Mouse (Mus musculus): Measurements from ENCODE around the gene Cyp3a25. TPM values are rescaled to one million over a fixed set of nuclear protein-coding genes. Genes with fewer than 3 reads are reported as not detected.
"Not testable (repeated sequence)": the region's sequence is repeated elsewhere in the genome, so short reads cannot be mapped to it uniquely, and the experiment has no call there.

The Cyp3a25 gene
- polyA plus RNA-seq (2012; ENCODE audit: insufficient read depth, insufficient read length, low replicate concordance, missing spikeins) = not detected in 2 replicates

DNA sequence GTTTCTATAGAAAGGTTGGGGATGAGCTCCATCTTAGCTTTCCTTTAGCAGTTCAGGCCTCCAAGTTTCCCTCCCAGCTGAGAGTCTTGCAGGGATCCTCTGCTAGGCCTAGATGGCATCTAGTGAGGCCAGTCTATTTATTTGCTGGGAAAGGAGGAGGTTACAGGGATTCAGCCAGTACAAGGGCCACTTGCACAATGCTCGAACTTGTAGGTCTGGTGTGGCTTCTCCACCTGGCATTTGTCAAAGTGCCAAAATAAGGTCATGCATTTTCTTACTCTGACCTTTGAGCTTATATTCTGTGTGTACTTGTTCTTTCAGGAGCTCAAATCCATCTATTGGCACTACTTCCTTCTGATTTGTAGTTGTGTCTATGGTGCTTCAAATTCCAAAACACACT, at the start of gene Cyp3a25:
Cyp3a25 (minus strand) TSS at position 110 of the 400 bp plus-strand sequence.
- H3K4me3 ChIP-seq (ENCODE audit: insufficient read depth, low read depth, low read length) = not testable (repeated sequence)

DNA sequence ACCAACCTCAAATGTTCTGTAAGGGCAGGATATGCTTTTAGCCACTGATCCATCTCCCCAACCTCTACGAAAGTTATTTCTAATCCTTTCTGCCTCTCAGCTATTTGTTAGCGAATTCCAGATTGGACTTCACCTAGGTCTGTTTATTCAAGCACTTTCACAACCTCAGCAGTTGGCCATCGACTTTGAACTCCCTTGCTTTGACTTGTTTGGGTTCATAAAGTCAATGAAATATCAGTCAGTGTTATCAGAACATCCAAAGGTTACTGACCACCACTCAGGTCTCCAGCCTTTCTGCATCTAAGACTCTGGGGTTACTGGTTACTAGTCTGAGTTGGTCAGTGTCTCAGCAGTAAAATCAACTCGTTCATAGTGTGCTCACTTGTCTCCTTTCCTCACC, 11.7 kb upstream of the Cyp3a25 start:
- Histone ChIP-seq H3K4me3 (ENCODE audit: insufficient read depth, low read depth, low read length) (no peak overlapping the region), H3K4me1 (ENCODE audit: control insufficient read depth, insufficient read depth, low read length) (no peaks in the 10 kb centered on the region), H3K27ac (ENCODE audit: insufficient read depth, low read depth, low read length) (no peak overlapping the region)
- 45% methylated on average over 4 of the region's 4 CpGs for WGBS
- TF ChIP-seq POLR2A (IDR thresholded peaks at IDR 0.05; ENCODE audit: insufficient read depth, low read depth, low read length) = no peak
- TF ChIP-seq CTCF (IDR thresholded peaks at IDR 0.05; ENCODE audit: insufficient read depth, low read depth, low read length) = no peak

More for the DNA sequence above, at the start of gene Cyp3a25:
- 51% methylated on average over 1 of the region's 1 CpGs for WGBS
- H3K27ac ChIP-seq (ENCODE audit: insufficient read depth, low read depth, low read length); H3K4me1 ChIP-seq (ENCODE audit: control insufficient read depth, insufficient read depth, low read length): not testable (repeated sequence)

DNA sequence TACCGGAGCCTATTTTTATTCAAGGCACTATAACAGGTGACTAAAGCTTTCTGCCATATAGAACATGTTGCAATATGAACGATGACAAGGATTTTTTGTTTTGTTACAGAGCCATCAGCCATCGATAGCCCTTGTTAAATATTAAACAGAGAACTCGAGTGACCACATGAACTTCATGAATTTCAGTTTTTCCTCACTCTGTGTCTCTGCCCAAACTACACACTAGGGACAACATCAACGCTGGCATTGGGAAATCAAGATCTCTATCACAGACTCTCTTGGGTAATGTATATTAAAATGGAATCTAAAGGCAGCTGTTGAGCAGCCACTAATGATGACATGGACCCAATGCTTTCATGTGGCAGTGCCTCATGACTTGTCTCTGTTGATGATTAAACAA, 8.9 kb upstream of the Cyp3a25 start:
- no peaks in the 10 kb centered on the region for H3K4me1 ChIP-seq (ENCODE audit: control insufficient read depth, insufficient read depth, low read length)
- 81% methylated on average over 5 of the region's 5 CpGs for WGBS
- no peak for TF ChIP-seq CTCF (IDR thresholded peaks at IDR 0.05; ENCODE audit: insufficient read depth, low read depth, low read length)
- no peak for TF ChIP-seq POLR2A (IDR thresholded peaks at IDR 0.05; ENCODE audit: insufficient read depth, low read depth, low read length)
- H3K27ac ChIP-seq (ENCODE audit: insufficient read depth, low read depth, low read length) = no peak overlapping the region
- H3K4me3 ChIP-seq (ENCODE audit: insufficient read depth, low read depth, low read length) = no peak overlapping the region

DNA sequence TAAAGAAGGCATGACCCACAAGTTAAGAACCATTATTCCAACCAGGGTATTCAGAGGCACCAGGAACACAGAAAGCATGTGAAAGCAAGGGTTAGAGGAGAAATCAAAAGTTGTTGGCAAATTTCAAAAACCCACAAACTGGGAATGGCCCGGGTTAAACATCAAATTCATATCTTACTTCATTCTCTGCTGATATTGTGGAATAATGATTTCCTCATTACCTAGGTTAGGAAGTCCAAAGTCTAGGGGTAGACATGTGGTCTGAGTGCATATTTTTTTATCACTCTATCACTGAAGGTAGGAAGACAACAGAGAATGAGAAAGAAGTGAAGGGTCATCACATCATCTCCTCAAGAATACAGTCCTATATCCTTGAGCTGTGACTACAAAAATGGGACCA, 1.8 kb upstream of the Cyp3a25 start:
- Histone ChIP-seq H3K27ac (ENCODE audit: insufficient read depth, low read depth, low read length) (no peak overlapping the region), H3K4me1 (ENCODE audit: control insufficient read depth, insufficient read depth, low read length) (no peaks in the 10 kb centered on the region), H3K4me3 (ENCODE audit: insufficient read depth, low read depth, low read length) (no peak overlapping the region)
- WGBS = 88% methylated on average over 1 of the region's 1 CpGs
- no peak for TF ChIP-seq POLR2A (IDR thresholded peaks at IDR 0.05; ENCODE audit: insufficient read depth, low read depth, low read length)
- TF ChIP-seq CTCF (IDR thresholded peaks at IDR 0.05; ENCODE audit: insufficient read depth, low read depth, low read length) = no peak

DNA sequence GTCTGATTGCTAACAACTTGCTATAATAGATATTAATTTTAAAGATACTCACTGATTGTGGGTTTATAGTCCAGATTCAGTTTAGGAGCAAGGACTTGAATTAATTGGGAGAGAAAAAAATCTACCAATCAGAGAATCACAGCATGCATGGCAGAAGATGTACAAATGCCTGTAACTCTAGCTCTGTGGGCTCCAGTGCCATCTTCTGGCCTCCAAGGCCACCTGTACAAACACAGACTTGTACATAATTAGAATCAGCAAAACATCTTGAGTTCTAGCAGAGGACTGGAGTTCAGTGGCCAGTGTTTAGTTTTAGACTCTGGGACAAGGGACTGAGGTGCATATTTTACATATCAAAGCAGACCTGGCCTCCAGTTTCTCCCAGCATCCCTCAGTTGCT, 42.3 kb downstream of the Cyp3a25 start:
- H3K4me3 ChIP-seq (ENCODE audit: insufficient read depth, low read depth, low read length) = no peak overlapping the region
- no peak overlapping the region for H3K27ac ChIP-seq (ENCODE audit: insufficient read depth, low read depth, low read length)
- no peak for TF ChIP-seq POLR2A (IDR thresholded peaks at IDR 0.05; ENCODE audit: insufficient read depth, low read depth, low read length)
- TF ChIP-seq CTCF (IDR thresholded peaks at IDR 0.05; ENCODE audit: insufficient read depth, low read depth, low read length) = no peak
- no peaks in the 10 kb centered on the region for H3K4me1 ChIP-seq (ENCODE audit: control insufficient read depth, insufficient read depth, low read length)

Other genes with a start within 250 kb of the Cyp3a25 start
- not detected in 2 replicates for gene Cyp3a44, start 203.7 kb downstream of the Cyp3a25 start, polyA plus RNA-seq (2012; ENCODE audit: insufficient read depth, insufficient read length, low replicate concordance, missing spikeins)
- gene Cyp3a11, start 129.7 kb downstream of the Cyp3a25 start, polyA plus RNA-seq (2012; ENCODE audit: insufficient read depth, insufficient read length, low replicate concordance, missing spikeins) = not detected in 2 replicates
- gene Cyp3a59, start 69.6 kb upstream of the Cyp3a25 start, polyA plus RNA-seq (2012; ENCODE audit: insufficient read depth, insufficient read length, low replicate concordance, missing spikeins) = not detected in 2 replicates
- not detected in 2 replicates for gene Gm5565, start 150.9 kb upstream of the Cyp3a25 start, polyA plus RNA-seq (2012; ENCODE audit: insufficient read depth, insufficient read length, low replicate concordance, missing spikeins)
- gene Gm6309, start 161.1 kb upstream of the Cyp3a25 start, polyA plus RNA-seq (2012; ENCODE audit: insufficient read depth, insufficient read length, low replicate concordance, missing spikeins) = not detected in 2 replicates
- not detected in 2 replicates for gene 1700001J03Rik, start 175.7 kb upstream of the Cyp3a25 start, polyA plus RNA-seq (2012; ENCODE audit: insufficient read depth, insufficient read length, low replicate concordance, missing spikeins)
- gene Rnf6, start 211.9 kb upstream of the Cyp3a25 start, polyA plus RNA-seq (2012; ENCODE audit: insufficient read depth, insufficient read length, low replicate concordance, missing spikeins) = not detected in 2 replicates
- gene Cdk8, start 221.6 kb upstream of the Cyp3a25 start, polyA plus RNA-seq (2012; ENCODE audit: insufficient read depth, insufficient read length, low replicate concordance, missing spikeins) = not detected in 2 replicates

All from olfactory bulb, adult 2 months (tissue).